Mouse (Mus musculus): Measurements from ENCODE around the gene E130308A19Rik.
"Not testable (repeated sequence)": the region's sequence is repeated elsewhere in the genome, so short reads cannot be mapped to it uniquely, and the experiment has no call there.

The E130308A19Rik gene

GRCm38 (mm10) chr4:59785412-59785811 lies 159.4 kb downstream of the E130308A19Rik start:
- DNase-seq (ENCODE audit: low read depth, low spot score): no peak

GRCm38 (mm10) chr4:59786661-59787060 lies 160.7 kb downstream of the E130308A19Rik start:
- DNase-seq (ENCODE audit: low read depth, low spot score): peak; percentile 58

GRCm38 (mm10) chr4:59787126-59787525 lies 161.1 kb downstream of the E130308A19Rik start:
- no peak for DNase-seq (ENCODE audit: low read depth, low spot score)

GRCm38 (mm10) chr4:59789015-59789414 lies 163.0 kb downstream of the E130308A19Rik start:
- DNase-seq (ENCODE audit: low read depth, low spot score): no peak

GRCm38 (mm10) chr4:59793626-59794025 lies 167.6 kb downstream of the E130308A19Rik start:
- not testable (repeated sequence) for DNase-seq (ENCODE audit: low read depth, low spot score)

- no peak for DNase-seq (ENCODE audit: low read depth, low spot score)
These were observed 168.1 kb downstream of the E130308A19Rik start for GRCm38 (mm10) chr4:59794116-59794515.

GRCm38 (mm10) chr4:59795788-59796455 lies 169.9 kb downstream of the E130308A19Rik start:
- no peak for DNase-seq (ENCODE audit: low read depth, low spot score)

- DNase-seq (ENCODE audit: low read depth, low spot score): no peak
These were observed 174.2 kb downstream of the E130308A19Rik start for GRCm38 (mm10) chr4:59800181-59800580.

GRCm38 (mm10) chr4:59801489-59801888 lies 175.5 kb downstream of the E130308A19Rik start, which contains the start of gene Inip:
Inip (minus strand) TSS chr4:59801589.
- no peak for DNase-seq (ENCODE audit: low read depth, low spot score)

- no peak for DNase-seq (ENCODE audit: low read depth, low spot score)
These were observed 176.1 kb downstream of the E130308A19Rik start for GRCm38 (mm10) chr4:59802107-59802506.

GRCm38 (mm10) chr4:59802792-59803191 lies 176.8 kb downstream of the E130308A19Rik start:
- no peak for DNase-seq (ENCODE audit: low read depth, low spot score)

GRCm38 (mm10) chr4:59803358-59803757 lies 177.3 kb downstream of the E130308A19Rik start:
- no peak for DNase-seq (ENCODE audit: low read depth, low spot score)

GRCm38 (mm10) chr4:59804754-59805153 lies 178.7 kb downstream of the E130308A19Rik start:
- no peak for DNase-seq (ENCODE audit: low read depth, low spot score)

- peak; percentile 84 for DNase-seq (ENCODE audit: low read depth, low spot score)
These were observed 179.4 kb downstream of the E130308A19Rik start, which contains the start of gene Snx30 for GRCm38 (mm10) chr4:59805181-59805967. Snx30 (plus strand) TSS chr4:59805840.

GRCm38 (mm10) chr4:59805968-59806878 lies 180.2 kb downstream of the E130308A19Rik start:
- DNase-seq (ENCODE audit: low read depth, low spot score): no peak

- no peak for DNase-seq (ENCODE audit: low read depth, low spot score)
These were observed 180.8 kb downstream of the E130308A19Rik start for GRCm38 (mm10) chr4:59806879-59807195.

- no peak for DNase-seq (ENCODE audit: low read depth, low spot score)
These were observed 181.5 kb downstream of the E130308A19Rik start for GRCm38 (mm10) chr4:59807521-59807920.

- DNase-seq (ENCODE audit: low read depth, low spot score): no peak
These were observed 182.4 kb downstream of the E130308A19Rik start for GRCm38 (mm10) chr4:59808396-59808795.

Measured in embryo, embryonic 11.5 days (tissue).